Mouse (Mus musculus) heart, embryonic 12.5 days (tissue): ENCODE data around the gene Syce1l. TPM values are rescaled to one million over a fixed set of nuclear protein-coding genes. Genes with fewer than 3 reads are reported as not detected.

Source experiments
- polyA plus RNA-seq: library from polyadenylated mRNA; unstranded; fragments of >200 nt; fragmentation: Nextera tagmentation; extraction: Ambion mirVana; gene quantifications from 2 replicates; pipeline ENCODE4 v1.2.1, GENCODE M21; 2016

The Syce1l gene
- polyA plus RNA-seq, 1 experiment from 2014 or later, result not detected

Other genes starting within 250 kb of the Syce1l start
- gene Mon1b, start 7.6 kb upstream of the Syce1l start, polyA plus RNA-seq, result 6.1 TPM in 2 replicates
- 0.50 and 0.89 TPM in 2 replicates for gene Adamts18, start 205.5 kb downstream of the Syce1l start, polyA plus RNA-seq